Comparison of ENCODE assay signal across 8 mouse cellular contexts in the genomic region with DNA sequence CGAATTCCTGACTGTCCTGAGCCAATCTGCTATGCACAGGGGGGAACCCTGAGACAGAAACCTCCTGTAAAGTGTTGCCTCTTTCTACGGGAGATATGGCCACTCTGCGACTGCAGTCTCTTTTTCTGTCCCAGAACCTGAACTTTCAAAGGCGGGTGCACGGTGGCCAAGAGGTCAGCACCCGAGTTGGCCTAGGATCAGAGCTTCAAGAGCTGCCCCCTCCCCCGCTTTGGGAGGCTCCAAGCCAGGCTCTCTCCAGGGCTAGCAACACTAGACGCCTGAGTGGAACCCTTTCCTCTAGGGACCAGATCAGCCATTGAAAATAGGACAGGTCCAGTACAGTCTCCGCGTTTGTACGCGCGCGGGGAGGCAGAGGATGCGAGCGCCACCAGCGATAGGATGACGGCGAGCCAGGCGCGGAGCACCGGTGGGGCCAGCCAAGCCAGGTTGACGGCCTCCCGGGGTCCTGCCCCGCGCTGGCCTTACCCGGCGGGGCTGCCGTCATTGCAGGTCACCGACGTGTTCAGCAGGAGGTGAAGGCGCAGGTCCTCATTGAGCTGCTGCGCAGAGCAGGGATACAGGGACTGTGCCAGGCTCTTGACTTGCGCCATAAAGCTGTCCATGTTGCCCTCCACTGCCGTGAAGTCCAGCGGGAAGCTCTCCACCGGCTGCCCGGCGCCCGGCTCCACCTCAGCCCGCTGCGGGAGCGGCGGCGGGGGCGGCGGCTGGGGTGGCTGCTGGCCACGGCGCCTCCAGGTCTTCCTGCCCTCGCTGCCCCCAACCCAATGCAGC. TPM values are rescaled to one million over a fixed set of nuclear protein-coding genes. Genes with fewer than 3 reads are reported as not detected.
DNase-seq lines count a peak whose midpoint lies in the region; ATAC-seq and TF ChIP-seq lines count a peak whose summit lies in the region.

No protein-coding gene starts in this region.

- peak overlapping the region; percentile 70 for H3K4me2 ChIP-seq in heart, postnatal 0 days (ENCODE audit: low read depth, low read length)
- peak overlapping the region; percentile 78 for H3K4me2 ChIP-seq in embryonic facial prominence, embryonic 13.5 days
- peak overlapping the region; percentile 69 for H3K4me2 ChIP-seq in kidney, embryonic 16.5 days (replicated peaks; ENCODE audit: low read depth, low read length)
- H3K4me2 ChIP-seq in midbrain, postnatal 0 days (ENCODE audit: low read depth, low read length, poor library complexity, severe bottlenecking) = peak overlapping the region; percentile 54

- no peaks in the 10 kb centered on the region for H3K9me3 ChIP-seq in heart, postnatal 0 days (replicated peaks; ENCODE audit: control insufficient read depth, low read length)
- no peaks in the 10 kb centered on the region for H3K9me3 ChIP-seq in embryonic facial prominence, embryonic 13.5 days
- no peaks in the 10 kb centered on the region for H3K9me3 ChIP-seq in kidney, embryonic 16.5 days (ENCODE audit: low read length)
- H3K9me3 ChIP-seq in midbrain, postnatal 0 days (ENCODE audit: low read length) = no peaks in the 10 kb centered on the region

- H3K4me1 ChIP-seq in heart, postnatal 0 days (ENCODE audit: control insufficient read depth, insufficient read depth) = peaks cover 12% of the 10 kb centered on the region; the same call in 1 of the 2 replicates
- H3K4me1 ChIP-seq in embryonic facial prominence, embryonic 13.5 days = peaks cover 23% of the 10 kb centered on the region
- H3K4me1 ChIP-seq in kidney, embryonic 16.5 days (ENCODE audit: insufficient read depth, low read length) = peaks cover 17% of the 10 kb centered on the region; the same call in 1 of the 2 replicates
- no peaks in the 10 kb centered on the region for H3K4me1 ChIP-seq in midbrain, postnatal 0 days (ENCODE audit: insufficient read depth, low read length)
- peaks cover 14% of the 10 kb centered on the region for H3K4me1 ChIP-seq in thymus, adult 2 months (replicated peaks; ENCODE audit: control insufficient read depth, insufficient read depth, low read length)

- TF ChIP-seq CTCF in heart, postnatal 0 days (IDR thresholded peaks at IDR 0.05; ENCODE audit: low read depth) = no peak
- TF ChIP-seq CTCF in midbrain, postnatal 0 days (IDR thresholded peaks at IDR 0.05) = no peak
- no peak for TF ChIP-seq CTCF in thymus, adult 2 months (IDR thresholded peaks at IDR 0.05; ENCODE audit: borderline replicate concordance, control insufficient read depth, extremely low read depth, insufficient read depth, low read length, poor library complexity)

- 3% methylated on average over 48 of the region's 50 CpGs for WGBS in heart, postnatal 0 days
- WGBS in embryonic facial prominence, embryonic 13.5 days = 2% methylated on average over 50 of the region's 50 CpGs
- 2% methylated on average over 49 of the region's 50 CpGs for WGBS in kidney, embryonic 16.5 days
- 2% methylated on average over 50 of the region's 50 CpGs for WGBS in midbrain, postnatal 0 days
- 9% methylated on average over 50 of the region's 50 CpGs for WGBS in thymus, adult 2 months

- ATAC-seq in heart, postnatal 0 days (ENCODE audit: insufficient read depth, low read depth) = no peak
- no peak for ATAC-seq in embryonic facial prominence, embryonic 13.5 days (ENCODE audit: insufficient number of reproducible peaks, insufficient read depth, low FRiP score, low TSS enrichment, low read depth)
- ATAC-seq in kidney, embryonic 16.5 days (ENCODE audit: low FRiP score, low TSS enrichment) = 0 out of 2 replicates have a peak, but pooled peaks have one; percentile 3
- no peak for ATAC-seq in midbrain, postnatal 0 days (ENCODE audit: low FRiP score)

- H3K27ac ChIP-seq in heart, postnatal 0 days (ENCODE audit: low read depth) = no peak overlapping the region
- no peak overlapping the region for H3K27ac ChIP-seq in embryonic facial prominence, embryonic 13.5 days
- no peak overlapping the region for H3K27ac ChIP-seq in kidney, embryonic 16.5 days (ENCODE audit: low read length)
- no peak overlapping the region for H3K27ac ChIP-seq in midbrain, postnatal 0 days (ENCODE audit: low read depth, low read length)
- no peak overlapping the region for H3K27ac ChIP-seq in thymus, adult 2 months (ENCODE audit: control insufficient read depth, insufficient read depth, low read length)

- no peak for TF ChIP-seq EP300 in heart, postnatal 0 days (IDR thresholded peaks at IDR 0.05; ENCODE audit: low read depth)

- TF ChIP-seq POLR2A in thymus, adult 2 months (IDR thresholded peaks at IDR 0.05; ENCODE audit: control insufficient read depth, extremely low read depth, insufficient read depth, low read length, poor library complexity) = no peak

- 0 out of 2 replicates have a peak overlapping the region, but pooled peaks have one; percentile 31 for H3K9ac ChIP-seq in heart, postnatal 0 days (replicated peaks; ENCODE audit: low read depth, low read length)
- peak overlapping the region; percentile 67 for H3K9ac ChIP-seq in embryonic facial prominence, embryonic 13.5 days
- peak overlapping the region; percentile 53 for H3K9ac ChIP-seq in kidney, embryonic 16.5 days (replicated peaks; ENCODE audit: low read length)
- no peak overlapping the region for H3K9ac ChIP-seq in midbrain, postnatal 0 days (replicated peaks; ENCODE audit: low read length, poor library complexity, severe bottlenecking)

- intact Hi-C loops in left cerebral cortex, postnatal 4 days (cut with DNase I) = loop anchor here (5.0 kb wide), 1 partner anchor 53 kb away; the partner anchor contains the start of genes Cenpx and Lrrc45

- H3K36me3 ChIP-seq in heart, postnatal 0 days (replicated peaks; ENCODE audit: control insufficient read depth, insufficient read depth, low read length) = no peaks in the 10 kb centered on the region
- H3K36me3 ChIP-seq in embryonic facial prominence, embryonic 13.5 days = no peaks in the 10 kb centered on the region
- H3K36me3 ChIP-seq in kidney, embryonic 16.5 days (ENCODE audit: insufficient read depth, low read length) = no peaks in the 10 kb centered on the region
- H3K36me3 ChIP-seq in midbrain, postnatal 0 days (ENCODE audit: insufficient read depth, low read length) = no peaks in the 10 kb centered on the region
- H3K36me3 ChIP-seq in thymus, adult 2 months (ENCODE audit: control insufficient read depth, insufficient read depth, low read length) = no peaks in the 10 kb centered on the region

- DNase-seq in heart, postnatal 0 days (ENCODE audit: low spot score) = no peak
- DNase-seq in heart, adult 18-20 months = no peak
- no peak for DNase-seq in midbrain, postnatal 0 days (ENCODE audit: low spot score)
- DNase-seq in cerebellum, postnatal 10 days = no peak
- no peak for DNase-seq in thymus, adult 2 months
- DNase-seq in left cerebral cortex, postnatal 4 days = no peak

- peaks cover 73% of the 10 kb centered on the region for H3K27me3 ChIP-seq in heart, postnatal 0 days (ENCODE audit: control insufficient read depth, insufficient read depth, low read length)
- peaks cover 89% of the 10 kb centered on the region for H3K27me3 ChIP-seq in embryonic facial prominence, embryonic 13.5 days
- H3K27me3 ChIP-seq in kidney, embryonic 16.5 days (ENCODE audit: insufficient read depth, low read length) = peaks cover 64% of the 10 kb centered on the region
- H3K27me3 ChIP-seq in midbrain, postnatal 0 days (ENCODE audit: insufficient read depth, low read length) = peaks cover 81% of the 10 kb centered on the region
- H3K27me3 ChIP-seq in thymus, adult 2 months (ENCODE audit: control insufficient read depth, insufficient read depth, low read length) = peaks cover 25% of the 10 kb centered on the region

- peak overlapping the region; percentile 47 for H3K4me3 ChIP-seq in heart, postnatal 0 days (ENCODE audit: low read depth, low read length)
- peak overlapping the region; percentile 51 for H3K4me3 ChIP-seq in embryonic facial prominence, embryonic 13.5 days
- H3K4me3 ChIP-seq in kidney, embryonic 16.5 days (ENCODE audit: low read length) = peak overlapping the region; percentile 52
- peak overlapping the region; percentile 33 for H3K4me3 ChIP-seq in midbrain, postnatal 0 days (ENCODE audit: low read depth, low read length)
- H3K4me3 ChIP-seq in thymus, adult 2 months (ENCODE audit: control insufficient read depth, insufficient read depth, low read length) = no peak overlapping the region; the same call in 1 of the 2 replicates

RNA-seq across cellular contexts. Expression of gene Notum, which starts 1.3 kb away (rescaled TPM):
- 0.27 TPM in 1 of 2 replicates, not detected in the other for total RNA-seq in heart, postnatal 0 days (2014; rRNA removed; ENCODE audit: low replicate concordance)
- polyA plus RNA-seq in heart, postnatal 0 days (2015; fragmentation: Nextera tagmentation; extraction: Ambion mirVana) = 0.08 and 0.16 TPM in 2 replicates
- total RNA-seq in heart, adult 18-20 months (2021) = under 1 TPM in 1 of 2 experiments, not detected in 1; 0.33 TPM
- polyA plus RNA-seq in embryonic facial prominence, embryonic 13.5 days (2015; fragmentation: Nextera tagmentation; extraction: Ambion mirVana) = 4.3 and 7.2 TPM in 2 replicates
- 4.8 and 5.9 TPM in 2 replicates for polyA plus RNA-seq in kidney, embryonic 16.5 days (2015; fragmentation: Nextera tagmentation; extraction: Ambion mirVana)
- 5.5 and 10.5 TPM in 2 replicates for total RNA-seq in midbrain, postnatal 0 days (2014; rRNA removed)
- polyA plus RNA-seq in midbrain, postnatal 0 days (2015; fragmentation: Nextera tagmentation; extraction: Ambion mirVana) = 3.1 and 3.6 TPM in 2 replicates
- 0.24 and 0.89 TPM in 2 replicates for polyA plus RNA-seq in thymus, adult 2 months (2012; rRNA removed)
- total RNA-seq in left cerebral cortex, postnatal 4 days (2021) = 1 to 10 TPM; 4.7 to 7.8 TPM

RNA-seq across cellular contexts. Expression of gene Myadml2, which starts 11.7 kb away (rescaled TPM):
- 27.8 and 29.3 TPM in 2 replicates for total RNA-seq in heart, postnatal 0 days (2014; rRNA removed; ENCODE audit: low replicate concordance)
- 32.7 and 33.5 TPM in 2 replicates for polyA plus RNA-seq in heart, postnatal 0 days (2015; fragmentation: Nextera tagmentation; extraction: Ambion mirVana)
- total RNA-seq in heart, adult 18-20 months (2021) = 10 to 100 TPM; 77.0 to 81.2 TPM
- not detected in 2 replicates for polyA plus RNA-seq in embryonic facial prominence, embryonic 13.5 days (2015; fragmentation: Nextera tagmentation; extraction: Ambion mirVana)
- polyA plus RNA-seq in kidney, embryonic 16.5 days (2015; fragmentation: Nextera tagmentation; extraction: Ambion mirVana) = 0.51 and 0.73 TPM in 2 replicates
- total RNA-seq in midbrain, postnatal 0 days (2014; rRNA removed) = 1.5 and 1.6 TPM in 2 replicates
- 1.4 and 1.7 TPM in 2 replicates for polyA plus RNA-seq in midbrain, postnatal 0 days (2015; fragmentation: Nextera tagmentation; extraction: Ambion mirVana)
- polyA plus RNA-seq in thymus, adult 2 months (2012; rRNA removed) = 1.2 and 3.2 TPM in 2 replicates
- total RNA-seq in left cerebral cortex, postnatal 4 days (2021) = 1 to 10 TPM; 1.0 to 2.9 TPM

RNA-seq across cellular contexts. Expression of gene Aspscr1, which starts 13.1 kb away (rescaled TPM):
- 88.8 and 146 TPM in 2 replicates for total RNA-seq in heart, postnatal 0 days (2014; rRNA removed; ENCODE audit: low replicate concordance)
- 86.3 and 87.9 TPM in 2 replicates for polyA plus RNA-seq in heart, postnatal 0 days (2015; fragmentation: Nextera tagmentation; extraction: Ambion mirVana)
- total RNA-seq in heart, adult 18-20 months (2021) = 10 to 100 TPM; 28.5 to 31.3 TPM
- 109 and 123 TPM in 2 replicates for polyA plus RNA-seq in embryonic facial prominence, embryonic 13.5 days (2015; fragmentation: Nextera tagmentation; extraction: Ambion mirVana)
- polyA plus RNA-seq in kidney, embryonic 16.5 days (2015; fragmentation: Nextera tagmentation; extraction: Ambion mirVana) = 146 TPM in 2 replicates
- 106 and 113 TPM in 2 replicates for total RNA-seq in midbrain, postnatal 0 days (2014; rRNA removed)
- polyA plus RNA-seq in midbrain, postnatal 0 days (2015; fragmentation: Nextera tagmentation; extraction: Ambion mirVana) = 143 and 153 TPM in 2 replicates
- 170 and 183 TPM in 2 replicates for polyA plus RNA-seq in thymus, adult 2 months (2012; rRNA removed)
- 10 to 100 TPM; 79.1 TPM for total RNA-seq in left cerebral cortex, postnatal 4 days (2021)

RNA-seq across cellular contexts. Expression of gene Pycr1, which starts 16.1 kb away (rescaled TPM):
- total RNA-seq in heart, postnatal 0 days (2014; rRNA removed; ENCODE audit: low replicate concordance) = 2.1 and 5.8 TPM in 2 replicates
- polyA plus RNA-seq in heart, postnatal 0 days (2015; fragmentation: Nextera tagmentation; extraction: Ambion mirVana) = 6.3 and 6.5 TPM in 2 replicates
- 1 to 10 TPM; 1.1 to 1.3 TPM for total RNA-seq in heart, adult 18-20 months (2021)
- 27.7 and 34.9 TPM in 2 replicates for polyA plus RNA-seq in embryonic facial prominence, embryonic 13.5 days (2015; fragmentation: Nextera tagmentation; extraction: Ambion mirVana)
- 26.8 and 27.3 TPM in 2 replicates for polyA plus RNA-seq in kidney, embryonic 16.5 days (2015; fragmentation: Nextera tagmentation; extraction: Ambion mirVana)
- total RNA-seq in midbrain, postnatal 0 days (2014; rRNA removed) = 8.6 and 10.8 TPM in 2 replicates
- 10.4 and 11.7 TPM in 2 replicates for polyA plus RNA-seq in midbrain, postnatal 0 days (2015; fragmentation: Nextera tagmentation; extraction: Ambion mirVana)
- polyA plus RNA-seq in thymus, adult 2 months (2012; rRNA removed) = 2.8 and 3.4 TPM in 2 replicates
- total RNA-seq in left cerebral cortex, postnatal 4 days (2021) = 1 to 10 TPM; 6.1 to 8.3 TPM

RNA-seq across cellular contexts. Expression of gene Mafg, which starts 26.3 kb away (rescaled TPM):
- total RNA-seq in heart, postnatal 0 days (2014; rRNA removed; ENCODE audit: low replicate concordance) = 34.1 and 37.7 TPM in 2 replicates
- polyA plus RNA-seq in heart, postnatal 0 days (2015; fragmentation: Nextera tagmentation; extraction: Ambion mirVana) = 13.6 and 14.1 TPM in 2 replicates
- 10 to 100 TPM; 33.7 to 35.7 TPM for total RNA-seq in heart, adult 18-20 months (2021)
- polyA plus RNA-seq in embryonic facial prominence, embryonic 13.5 days (2015; fragmentation: Nextera tagmentation; extraction: Ambion mirVana) = 22.0 and 30.0 TPM in 2 replicates
- 24.3 and 25.4 TPM in 2 replicates for polyA plus RNA-seq in kidney, embryonic 16.5 days (2015; fragmentation: Nextera tagmentation; extraction: Ambion mirVana)
- total RNA-seq in midbrain, postnatal 0 days (2014; rRNA removed) = 42.1 and 46.5 TPM in 2 replicates
- 40.8 and 41.7 TPM in 2 replicates for polyA plus RNA-seq in midbrain, postnatal 0 days (2015; fragmentation: Nextera tagmentation; extraction: Ambion mirVana)
- 33.6 and 35.5 TPM in 2 replicates for polyA plus RNA-seq in thymus, adult 2 months (2012; rRNA removed)
- total RNA-seq in left cerebral cortex, postnatal 4 days (2021) = 10 to 100 TPM; 83.3 to 85.8 TPM
